Mouse (Mus musculus) T-helper 17 cell (primary cell): ENCODE measurements around the gene Plxna4.

ENCODE experiments used
- in situ Hi-C, 2 experiments: fragments of 300-600 bp; cut with MboI, MseI; formaldehyde crosslinking; loops; 1 replicate in 1 of 2; 2 replicates in 1 of 2; pipeline ENCODE4 v1.15.1; 2025; ENCODE audit warnings: high pct_unique_total_duplicates in 2 of 2

Gene Plxna4

DNA sequence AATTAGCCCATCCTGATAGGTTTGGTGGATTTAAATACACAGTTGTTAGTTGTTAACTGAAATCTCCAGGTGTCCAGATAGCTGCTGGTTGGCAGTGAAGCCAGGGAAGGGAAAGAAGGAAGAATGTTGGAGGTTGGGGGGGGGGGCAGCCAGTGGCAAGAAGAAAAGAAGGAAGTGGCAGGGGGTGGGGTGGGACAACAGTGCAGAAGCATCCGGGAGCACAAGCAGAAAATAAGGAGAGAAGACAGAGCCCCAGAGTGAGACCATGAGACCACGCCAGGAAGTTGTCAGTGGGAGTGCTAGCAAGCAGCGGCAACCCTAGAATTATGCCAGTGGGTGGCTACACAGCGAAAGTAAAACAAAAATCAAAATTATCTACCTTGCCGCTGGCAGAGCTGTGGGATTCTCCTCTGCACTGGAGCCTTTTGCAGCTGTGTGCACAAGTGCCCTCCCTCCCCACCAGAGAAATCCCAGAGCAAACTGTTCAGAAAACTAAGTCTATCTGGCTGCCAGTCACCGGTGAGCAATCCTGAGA is 404.3 kb downstream of the Plxna4 start:
- in situ Hi-C loops: no loop called here

DNA sequence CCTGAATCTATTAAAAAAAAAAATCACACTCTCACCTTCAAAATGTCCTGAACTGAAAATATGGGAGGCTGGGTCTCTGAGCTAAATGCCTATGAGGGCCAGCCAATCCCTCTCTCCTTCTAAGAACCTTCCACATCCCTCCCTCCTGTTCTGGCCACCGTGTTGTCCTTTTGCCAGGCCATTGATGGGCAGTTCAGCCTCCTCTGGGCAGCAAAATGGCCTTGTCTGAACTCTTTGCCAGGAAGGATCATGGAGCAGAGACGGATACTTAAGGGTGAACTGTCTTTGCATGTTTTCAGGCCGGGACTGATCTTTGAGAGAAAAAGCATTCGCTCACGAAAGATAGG is 408.0 kb downstream of the Plxna4 start:
- in situ Hi-C loops: no loop called here

DNA sequence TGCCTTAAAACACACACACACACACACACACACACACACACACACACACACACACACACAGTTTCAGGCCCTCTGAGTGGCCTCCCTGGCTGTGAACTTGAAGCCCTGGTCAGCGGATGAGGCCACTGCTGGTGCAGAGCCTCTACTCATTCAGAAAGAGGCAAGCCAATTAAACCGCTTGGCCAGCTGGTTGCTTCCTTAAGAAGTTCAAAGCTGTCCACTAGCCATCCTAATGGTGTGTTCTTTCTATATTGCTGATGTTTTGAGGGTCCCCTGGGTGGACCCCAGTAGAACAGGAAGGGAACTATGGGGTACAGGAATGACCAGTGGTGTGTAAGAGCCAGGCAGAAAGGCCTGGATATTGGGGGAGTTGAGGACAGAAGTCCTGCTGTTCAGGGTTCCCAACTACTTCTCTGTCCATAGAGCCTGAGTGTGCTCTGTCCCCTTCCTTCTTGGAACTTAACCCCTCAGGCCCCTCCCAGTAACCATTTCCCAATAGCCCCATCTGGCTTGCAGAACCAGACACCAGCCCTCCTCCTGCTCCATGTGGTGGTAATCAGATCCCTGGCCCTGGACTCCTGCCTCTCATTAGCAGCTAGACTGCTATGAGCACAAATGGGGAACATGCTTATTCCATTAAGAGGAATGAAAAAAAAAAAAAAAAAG is 408.5 kb downstream of the Plxna4 start:
- in situ Hi-C loops: loop anchor here in 1 of 2 experiments (10.0 kb wide), 1 partner anchor 485 kb away; no protein-coding TSS in a partner anchor

DNA sequence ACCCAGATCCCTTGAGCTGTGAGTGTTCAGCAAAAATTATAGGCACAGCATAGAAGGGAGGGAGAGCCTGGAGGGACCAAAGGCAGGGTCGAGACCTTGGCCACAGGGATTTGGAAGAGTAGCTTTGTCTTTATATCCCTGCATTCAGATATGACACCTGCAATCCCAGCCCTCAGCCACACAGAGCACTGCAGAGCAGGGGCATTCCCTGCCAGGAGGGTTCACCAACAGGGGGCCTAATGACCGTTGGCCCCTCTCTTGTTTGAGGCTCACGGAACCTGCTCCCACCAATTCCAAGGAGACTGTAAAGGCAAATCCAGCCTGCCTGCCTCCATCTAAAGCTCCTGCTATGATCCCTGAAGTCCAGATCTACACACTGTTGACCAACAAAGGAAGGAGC is 410.1 kb downstream of the Plxna4 start:
- in situ Hi-C loops: loop anchor here in 1 of 2 experiments (10.0 kb wide), 1 partner anchor 487 kb away; no protein-coding TSS in a partner anchor

DNA sequence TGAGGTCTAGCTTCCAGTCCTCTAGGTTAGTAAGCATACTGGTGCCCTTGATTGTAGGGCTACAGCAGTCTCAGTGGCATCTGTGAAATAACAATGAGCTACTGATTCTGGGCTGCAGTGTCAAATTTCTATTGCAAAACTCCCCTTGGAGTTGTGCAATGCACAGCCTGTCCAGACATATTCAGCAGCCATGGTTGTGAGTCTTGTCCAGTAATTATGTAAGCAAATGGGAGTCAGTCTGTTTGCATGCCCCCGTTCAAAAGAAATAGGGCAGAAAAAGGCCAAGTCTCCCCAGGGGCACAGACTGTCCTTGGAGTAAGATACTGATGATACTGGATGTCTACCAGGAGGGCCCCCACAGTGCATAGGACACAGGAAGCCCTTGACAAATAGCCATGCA is 420.3 kb downstream of the Plxna4 start:
- in situ Hi-C loops: loop anchor here in 1 of 2 experiments (10.0 kb wide), 1 partner anchor 1837 kb away; no protein-coding TSS in a partner anchor

DNA sequence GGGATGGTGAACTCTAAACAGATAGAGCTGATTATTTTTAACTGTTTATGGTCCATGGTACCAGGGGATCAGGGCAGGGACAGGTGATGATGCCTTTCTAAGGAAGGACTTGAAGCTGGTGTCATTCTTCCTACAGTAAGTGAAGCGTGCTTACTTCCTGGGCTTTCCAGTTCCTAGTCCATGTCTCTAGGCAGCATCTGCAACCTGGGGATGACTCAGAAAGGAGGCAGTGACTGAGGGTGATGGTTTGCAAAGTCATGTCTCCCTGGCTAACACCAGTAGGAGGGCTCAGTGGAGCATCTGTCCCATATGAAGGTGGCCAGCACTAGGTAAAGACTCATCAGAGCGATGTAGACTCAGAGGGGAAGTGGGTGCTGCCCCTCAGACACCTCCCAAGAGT is 427.6 kb downstream of the Plxna4 start:
- in situ Hi-C loops: loop anchor here in 1 of 2 experiments (10.0 kb wide), 1 partner anchor 1844 kb away; no protein-coding TSS in a partner anchor

DNA sequence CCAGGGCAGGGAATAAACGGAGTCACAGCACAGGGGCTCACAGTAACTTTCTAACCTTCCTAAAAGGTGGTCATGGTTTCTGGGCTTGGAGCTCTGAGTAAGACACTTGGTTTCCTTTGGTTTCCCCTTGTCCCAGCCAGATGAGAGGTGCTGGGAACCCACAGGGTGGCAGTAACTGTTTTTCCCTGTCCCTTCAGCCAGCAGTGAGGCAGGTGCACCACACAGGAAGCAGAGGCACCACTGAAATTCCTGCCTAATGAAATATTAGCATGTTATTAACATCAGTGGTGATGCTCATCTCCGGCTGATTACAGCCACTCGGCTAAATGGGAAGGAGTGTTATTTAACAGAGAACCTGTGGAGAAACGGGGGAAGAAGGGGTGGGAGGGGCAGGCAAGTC is 428.1 kb downstream of the Plxna4 start:
- in situ Hi-C loops: loop anchor here in 1 of 2 experiments (10.0 kb wide), 1 partner anchor 1845 kb away; no protein-coding TSS in a partner anchor

DNA sequence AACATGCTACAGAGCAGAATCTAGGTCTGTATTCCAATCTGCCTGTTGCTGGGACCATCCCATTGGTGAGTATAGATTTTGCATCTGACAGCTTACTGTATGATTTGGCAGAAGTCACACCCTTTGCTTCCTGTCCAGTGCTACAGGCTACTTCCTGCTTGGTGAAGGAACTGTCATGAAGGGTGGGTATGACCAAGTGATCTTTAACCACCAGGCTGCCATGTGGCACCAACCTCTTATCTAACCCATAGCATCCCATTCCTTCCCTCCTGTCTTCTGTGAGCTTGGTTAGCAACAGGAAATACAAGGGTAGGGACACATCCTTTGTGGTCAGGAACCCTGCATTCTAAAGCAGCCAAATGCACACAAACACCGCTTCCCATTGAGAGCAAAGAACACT is 429.6 kb downstream of the Plxna4 start:
- in situ Hi-C loops: no loop called here

DNA sequence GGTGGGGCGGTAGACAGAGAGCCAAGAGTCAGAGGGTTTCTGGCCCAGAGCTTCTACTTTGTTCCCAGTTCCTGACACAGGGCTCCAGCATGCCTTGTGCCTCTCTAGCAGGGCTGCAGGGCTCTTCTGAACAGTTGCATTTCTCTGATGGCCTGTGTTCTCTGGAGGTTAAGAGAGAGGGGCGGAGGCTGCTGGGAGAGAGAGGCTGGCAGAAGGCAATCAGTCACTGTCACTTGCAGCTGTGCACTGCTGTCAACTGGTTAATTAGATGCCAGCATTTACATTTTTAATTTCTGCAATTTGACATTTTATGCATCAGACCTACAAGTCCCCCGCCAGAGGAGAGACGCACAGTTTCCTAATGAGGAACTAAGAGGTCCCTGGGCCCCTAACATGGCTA is 434.8 kb downstream of the Plxna4 start:
- in situ Hi-C loops: no loop called here

DNA sequence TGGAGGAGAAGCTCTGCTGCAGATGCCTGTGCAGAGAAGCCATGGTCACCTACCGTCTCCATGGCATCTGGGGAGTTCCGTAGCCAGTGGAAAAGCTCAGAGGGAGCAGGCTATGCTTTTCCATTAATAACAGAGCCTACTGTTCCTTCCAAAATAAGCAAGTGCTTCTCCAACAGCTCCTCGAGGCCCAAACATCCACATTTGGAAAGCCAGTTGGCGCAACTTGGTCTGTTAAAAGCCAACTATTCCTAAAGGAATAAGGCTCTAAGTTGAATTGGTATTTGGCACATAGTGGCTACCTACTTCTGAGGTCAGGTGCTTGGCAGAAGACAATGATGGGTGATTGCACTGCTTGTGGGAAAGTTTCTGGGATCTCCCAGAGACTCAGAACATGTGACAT is 437.2 kb downstream of the Plxna4 start:
- in situ Hi-C loops: no loop called here

DNA sequence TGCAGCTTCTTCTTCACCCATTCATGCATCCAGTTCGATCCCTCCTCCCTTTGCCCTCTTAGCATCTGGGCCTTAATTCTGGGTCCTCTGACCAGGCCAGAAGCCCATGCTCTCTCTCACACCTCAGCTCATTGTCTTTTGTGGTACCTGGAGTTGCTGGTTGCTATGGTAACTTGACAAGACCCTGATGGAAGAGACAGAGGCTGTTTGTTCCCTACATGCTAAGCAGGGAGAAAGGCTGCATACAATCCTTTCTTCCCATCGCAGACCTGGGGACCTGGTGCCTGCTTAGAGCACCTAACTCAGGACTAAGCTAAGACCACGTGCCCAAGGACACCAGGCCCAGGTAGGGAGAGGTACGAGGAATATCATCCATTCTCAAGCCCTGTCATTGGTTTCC is 443.2 kb downstream of the Plxna4 start:
- in situ Hi-C loops: no loop called here

DNA sequence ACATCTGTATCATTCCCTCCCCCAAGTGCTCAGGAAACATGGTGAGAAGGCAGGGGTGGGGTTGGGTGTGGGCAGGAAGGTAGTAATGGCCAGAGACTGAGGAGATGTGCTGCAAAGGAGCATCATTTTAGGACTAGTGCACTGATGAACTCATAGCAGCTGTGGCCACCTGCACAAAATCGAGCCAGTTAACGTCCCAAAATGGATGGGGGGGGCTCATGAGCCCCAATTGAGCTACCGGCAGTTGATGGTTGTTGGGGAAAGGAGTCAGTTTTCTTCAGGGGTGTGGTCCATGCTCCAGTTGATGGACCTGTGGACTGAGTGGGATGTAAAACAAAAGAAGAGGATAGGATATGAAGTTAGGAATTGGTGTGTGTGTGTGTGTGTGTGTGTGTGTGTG is 448.5 kb downstream of the Plxna4 start:
- in situ Hi-C loops: no loop called here

DNA sequence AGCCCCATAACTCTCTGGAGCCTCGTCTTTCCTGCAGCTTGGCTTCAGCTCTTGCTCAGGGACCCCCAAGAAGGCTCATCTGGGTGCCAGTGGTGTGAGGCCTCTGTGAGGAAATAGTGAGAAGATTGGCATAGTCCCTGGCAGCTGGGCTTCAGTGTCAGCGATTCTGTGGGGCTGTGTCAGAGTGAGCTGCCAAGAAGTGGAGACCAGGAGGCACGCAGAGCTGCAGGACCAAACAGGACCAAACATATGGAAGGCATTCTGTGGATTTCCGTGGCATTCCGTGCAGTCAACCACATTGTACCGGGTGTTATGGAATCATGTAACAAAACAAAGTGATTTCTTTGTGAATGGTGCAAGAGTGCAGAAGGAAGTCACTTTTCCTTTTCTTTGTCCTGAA is 461.1 kb downstream of the Plxna4 start:
- in situ Hi-C loops: no loop called here

DNA sequence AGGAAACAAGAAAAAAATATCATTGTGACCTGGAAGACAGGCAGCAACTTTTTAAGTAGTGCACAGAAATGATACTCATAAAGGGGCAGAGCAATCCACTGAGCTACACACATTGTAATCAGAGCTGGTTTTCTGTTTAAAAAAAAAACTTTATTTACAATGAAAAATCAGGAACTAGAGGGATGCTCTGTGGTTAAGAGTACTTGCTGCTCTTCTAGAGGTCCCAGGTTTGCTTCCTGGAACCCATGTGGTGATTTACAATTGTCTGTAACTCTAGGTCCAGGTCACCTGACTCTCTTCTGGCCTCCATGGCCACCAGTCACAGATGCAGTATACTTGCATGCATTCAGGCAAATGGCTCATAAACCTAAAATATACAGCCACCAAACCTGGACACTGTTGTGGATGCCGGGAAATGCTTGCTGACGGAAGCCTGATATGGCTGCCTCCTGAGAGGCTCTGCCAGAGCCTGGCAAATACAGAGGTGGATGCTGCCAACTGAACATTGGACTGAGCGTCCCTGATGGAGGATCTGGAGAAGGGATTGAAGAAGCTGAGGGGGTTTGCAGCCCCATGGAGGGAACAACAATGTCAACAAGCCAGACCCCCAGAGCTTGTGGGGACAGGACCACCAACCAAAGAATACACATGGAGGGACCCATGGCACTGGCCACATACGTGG is 465.3 kb downstream of the Plxna4 start:
- in situ Hi-C loops: no loop called here

DNA sequence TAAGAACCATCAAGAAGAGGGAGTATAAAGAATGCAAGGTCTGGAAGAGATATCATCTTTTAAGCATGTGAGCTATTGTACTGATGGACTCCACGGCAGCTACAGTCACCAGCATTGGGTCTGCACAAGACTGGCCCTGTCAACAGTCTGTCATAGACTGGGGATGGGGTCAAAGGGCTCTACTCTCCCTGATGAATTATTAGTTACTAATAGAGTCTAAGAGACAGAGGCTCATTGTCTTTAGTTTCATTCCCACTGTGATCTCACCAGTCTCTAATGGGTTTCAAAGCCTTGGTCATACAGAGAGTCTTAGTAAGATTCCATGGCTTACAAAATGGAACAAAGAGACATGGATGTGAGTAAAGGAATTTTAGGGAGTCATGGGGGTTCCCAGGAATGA is 467.1 kb downstream of the Plxna4 start:
- in situ Hi-C loops: no loop called here

DNA sequence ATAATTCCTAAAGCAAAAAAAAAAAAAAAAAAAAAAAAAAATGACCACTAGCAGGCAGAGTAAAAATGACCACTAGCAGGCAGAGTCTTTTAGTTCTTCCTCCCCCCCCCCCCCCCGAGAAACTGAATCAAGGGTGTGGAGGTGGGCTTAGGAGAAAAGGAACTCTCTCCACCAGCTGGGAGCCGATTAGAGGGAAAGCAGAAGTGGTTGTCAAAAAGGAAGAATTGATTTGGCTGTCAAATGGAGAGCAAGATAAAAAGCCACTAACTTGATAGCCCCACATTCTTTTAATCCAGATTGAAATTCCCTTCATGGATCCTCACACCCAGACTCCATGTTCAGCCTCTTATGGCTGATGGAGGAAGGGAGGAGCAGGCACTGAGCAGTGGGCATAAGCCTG is 478.8 kb downstream of the Plxna4 start:
- in situ Hi-C loops: no loop called here

DNA sequence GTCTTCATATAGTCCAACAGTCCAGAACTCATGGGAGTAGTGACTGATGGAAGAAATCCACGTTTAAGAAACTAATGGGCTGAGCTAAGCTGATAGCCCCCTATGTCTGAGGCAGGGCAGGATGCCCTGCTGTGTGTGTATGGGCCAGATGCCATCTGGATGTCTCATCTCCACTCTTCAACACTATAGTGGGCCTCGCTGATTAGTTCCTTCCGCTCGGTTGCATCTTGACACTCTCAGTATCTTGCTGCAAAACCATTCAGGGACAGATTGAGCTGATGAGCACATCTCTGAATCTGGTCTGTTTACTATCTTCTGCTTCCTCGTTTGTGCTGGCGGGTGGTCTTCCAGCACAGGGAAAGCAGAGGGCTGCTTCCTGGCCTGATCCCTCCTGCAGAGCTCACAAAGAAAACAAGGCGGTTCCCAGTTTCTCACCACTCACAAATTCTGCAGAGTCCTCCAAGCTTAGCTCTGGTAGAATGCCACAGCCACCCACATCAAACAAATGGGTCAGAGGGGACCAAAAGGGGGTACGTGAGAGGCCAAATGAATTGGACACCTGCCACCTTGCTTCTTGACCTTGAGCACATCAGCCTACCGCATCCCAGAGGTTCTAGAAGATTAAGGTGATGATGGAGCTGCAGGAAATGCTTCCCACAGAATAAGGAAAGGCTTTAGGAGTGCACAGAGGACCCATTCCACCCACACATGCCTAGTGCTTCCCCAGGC is 482.3 kb downstream of the Plxna4 start:
- in situ Hi-C loops: no loop called here
